Mouse (Mus musculus): ENCODE measurements at regions not wholly inside any gene's neighbourhood (a gene's known extent, or its start where the extent isn't known, plus 50 kb on each side); places are given as distances from the start of the nearest gene placed in this dataset.

DNA sequence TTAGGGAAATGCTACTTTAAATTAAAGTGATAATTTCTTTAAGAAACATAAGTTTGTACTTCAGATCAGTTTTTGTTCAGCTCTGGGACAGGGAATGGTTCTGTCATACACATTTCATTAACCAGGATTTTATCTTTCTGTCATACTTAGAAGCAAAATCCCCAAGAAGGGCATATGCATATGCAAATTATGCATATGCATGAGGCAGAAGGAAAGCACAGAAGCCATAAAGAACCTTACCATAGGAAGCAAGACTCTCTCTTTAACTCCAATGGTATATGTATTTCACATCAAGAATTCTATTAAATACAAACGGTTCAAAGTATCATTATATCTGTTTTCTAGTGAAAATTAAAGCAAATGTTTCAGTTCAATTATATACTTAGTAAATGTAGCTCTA is 381.5 kb downstream of the Kcnj3 start:
- no peak for DNase-seq (ENCODE audit: inconsistent ontology term)

- peak; percentile 3 for DNase-seq (ENCODE audit: inconsistent ontology term)
Measured at GRCm38 (mm10) chr2:55818220-55818619, 382.4 kb downstream of the Kcnj3 start.

DNA sequence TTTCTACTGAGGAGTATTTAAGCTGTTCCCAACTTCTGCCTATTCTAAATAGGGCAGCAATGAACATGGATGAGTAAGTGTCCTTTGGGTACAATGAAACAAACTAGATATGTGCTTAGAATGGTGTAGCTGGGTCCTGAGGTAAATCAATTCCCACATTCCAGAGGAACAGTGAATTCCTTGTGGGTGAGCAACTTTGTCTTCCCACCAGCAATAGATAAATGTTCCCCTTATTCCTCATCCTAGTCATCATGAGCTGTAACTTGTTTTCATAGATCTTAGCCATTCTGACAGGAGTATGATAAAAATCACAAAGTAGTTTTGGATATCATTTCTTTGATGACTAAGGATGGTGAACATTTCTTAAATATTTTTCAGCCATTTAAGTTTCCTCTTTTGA is 387.0 kb downstream of the Kcnj3 start:
- peak; percentile 76 for DNase-seq (ENCODE audit: inconsistent ontology term)

- peak; percentile 36 for DNase-seq (ENCODE audit: inconsistent ontology term)
Measured at GRCm38 (mm10) chr2:55841521-55841920, 405.8 kb downstream of the Kcnj3 start.

DNA sequence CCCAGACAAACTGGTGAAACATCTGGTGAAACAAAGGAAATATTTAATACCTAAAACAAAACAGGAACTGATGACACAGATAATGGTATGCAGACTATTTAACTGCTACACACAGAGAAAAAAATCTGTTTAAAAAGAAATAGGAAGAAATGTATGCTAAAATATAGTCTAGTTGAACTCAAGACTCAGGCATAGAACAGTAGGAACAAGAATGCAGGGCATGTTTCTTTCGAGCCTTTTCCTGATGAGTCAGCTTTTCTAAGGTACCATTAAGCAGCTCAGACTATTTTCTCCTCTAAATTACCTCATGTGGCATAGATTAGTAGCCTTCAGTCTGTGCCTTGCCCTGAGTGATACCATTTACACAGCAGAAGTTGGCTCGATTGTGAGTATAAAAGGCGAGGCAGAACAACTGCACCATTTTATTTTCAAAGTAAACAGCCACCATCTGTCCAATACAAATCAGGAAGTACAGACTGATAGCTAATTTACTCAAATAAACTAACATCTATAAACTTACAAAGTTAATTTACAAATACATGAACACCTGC is 411.1 kb downstream of the Kcnj3 start:
- DNase-seq (ENCODE audit: inconsistent ontology term) = peak; percentile 17

DNA sequence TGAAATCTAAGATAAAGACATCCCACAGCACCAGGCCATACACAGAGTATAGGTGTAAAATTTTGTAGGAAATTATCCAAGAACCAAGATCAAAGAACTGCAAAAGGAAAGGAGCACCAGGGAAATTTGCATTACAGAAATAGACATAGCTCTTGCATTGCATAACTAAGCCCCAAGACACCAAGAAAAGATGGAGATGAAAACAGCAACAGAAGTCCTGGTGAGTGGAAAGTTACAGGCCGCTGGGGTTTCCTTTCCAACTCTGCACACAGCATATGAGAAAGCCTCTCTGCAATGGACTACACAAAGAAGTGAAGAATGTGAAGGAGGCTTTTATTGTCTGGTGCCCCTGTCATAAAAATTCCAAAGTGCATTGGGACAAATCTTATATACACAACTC is 426.7 kb downstream of the Kcnj3 start:
- no peak for DNase-seq (ENCODE audit: inconsistent ontology term)

GRCm38 (mm10) chr2:55889976-55890375 is 454.2 kb downstream of the Kcnj3 start:
- DNase-seq (ENCODE audit: inconsistent ontology term) = no peak

DNA sequence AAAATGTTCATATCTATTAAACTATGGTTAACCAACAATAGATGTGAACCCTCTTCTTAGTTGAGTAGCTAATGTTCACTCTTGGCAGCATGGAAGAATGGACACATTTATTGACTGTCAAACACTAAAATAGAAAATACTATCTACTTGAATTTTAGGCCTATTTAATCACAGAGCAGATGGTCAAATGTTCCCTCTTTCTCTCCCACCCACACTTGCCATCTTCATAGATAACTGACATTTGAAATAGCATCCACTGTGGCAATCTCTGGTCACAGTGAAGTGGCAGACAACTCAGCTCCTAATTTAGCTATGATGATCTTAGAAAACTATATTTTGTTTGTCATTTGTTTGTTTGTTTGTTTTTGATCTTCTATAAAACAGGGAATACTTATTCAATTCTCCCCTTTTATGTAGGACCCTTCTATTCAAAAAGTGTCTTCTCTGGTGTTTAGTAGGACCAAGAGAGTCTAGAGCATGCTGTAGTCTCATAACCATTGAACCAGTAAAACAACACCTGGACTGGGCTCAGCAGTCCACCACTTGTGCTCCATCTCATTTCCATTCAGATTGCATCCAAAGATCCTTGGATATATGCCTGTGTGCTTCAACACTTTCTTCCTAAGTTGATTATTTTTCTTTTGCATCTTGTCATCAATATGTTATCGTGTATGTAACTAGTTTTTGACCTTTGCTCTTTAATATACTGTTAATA is 457.2 kb downstream of the Kcnj3 start:
- no peak for DNase-seq (ENCODE audit: inconsistent ontology term)

GRCm38 (mm10) chr2:55920294-55920693 is 484.5 kb downstream of the Kcnj3 start:
- peak; percentile 2 for DNase-seq (ENCODE audit: inconsistent ontology term)
